Mouse (Mus musculus): Measurements from ENCODE around the gene Mfap3l.
"Not testable (repeated sequence)": the region's sequence is repeated elsewhere in the genome, so short reads cannot be mapped to it uniquely, and the experiment has no call there.

Gene Mfap3l

GRCm38 (mm10) chr8:60632250-60632932 is at the start of gene Mfap3l:
Gene Mfap3l (plus strand): TSS chr8:60632827.
- DNase-seq = peak; percentile 76 to 77

- no peak for DNase-seq
Measured at GRCm38 (mm10) chr8:60583369-60583768, 49.3 kb upstream of the Mfap3l start.

DNA sequence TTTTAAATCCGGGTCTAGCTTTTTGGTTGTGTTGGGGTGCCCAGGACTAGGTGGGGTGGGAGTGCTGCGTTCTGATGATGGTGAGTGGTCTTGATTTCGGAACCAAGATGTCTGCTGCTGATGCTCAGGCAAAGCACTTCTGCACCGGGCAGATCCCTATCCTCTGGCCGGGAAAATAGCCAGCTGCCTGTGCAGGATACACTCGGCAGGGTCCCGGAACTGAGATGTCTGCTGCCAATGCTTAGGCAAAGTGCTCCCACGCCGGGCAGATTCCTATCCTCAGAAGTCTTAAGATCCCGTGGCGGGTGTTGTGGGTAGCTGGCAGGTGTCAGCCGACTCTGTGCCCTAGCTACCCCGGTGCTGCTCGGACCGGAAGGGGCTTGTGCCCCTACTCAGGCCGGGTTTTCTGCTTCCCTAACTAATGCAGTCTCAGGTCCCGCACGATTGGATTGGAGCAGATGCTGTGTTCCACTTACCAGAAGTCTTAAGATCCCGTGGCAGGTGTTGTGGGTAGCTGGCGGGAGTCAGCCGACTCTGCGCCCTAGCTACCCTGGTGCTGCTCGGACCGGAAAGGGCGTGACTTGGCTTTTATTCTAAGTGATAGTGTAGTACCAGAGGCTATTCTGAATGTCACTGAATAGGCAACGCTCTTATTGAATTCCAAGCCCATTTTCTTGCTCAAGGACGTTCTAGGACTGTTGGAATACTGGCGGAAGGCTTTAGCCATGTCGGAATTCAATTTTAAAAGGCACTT is 41.1 kb upstream of the Mfap3l start:
- DNase-seq = not testable (repeated sequence)

GRCm38 (mm10) chr8:60594761-60595160 is 37.9 kb upstream of the Mfap3l start:
- DNase-seq = no peak

- no peak for DNase-seq
Measured at GRCm38 (mm10) chr8:60611580-60612111, 21.0 kb upstream of the Mfap3l start.

DNA sequence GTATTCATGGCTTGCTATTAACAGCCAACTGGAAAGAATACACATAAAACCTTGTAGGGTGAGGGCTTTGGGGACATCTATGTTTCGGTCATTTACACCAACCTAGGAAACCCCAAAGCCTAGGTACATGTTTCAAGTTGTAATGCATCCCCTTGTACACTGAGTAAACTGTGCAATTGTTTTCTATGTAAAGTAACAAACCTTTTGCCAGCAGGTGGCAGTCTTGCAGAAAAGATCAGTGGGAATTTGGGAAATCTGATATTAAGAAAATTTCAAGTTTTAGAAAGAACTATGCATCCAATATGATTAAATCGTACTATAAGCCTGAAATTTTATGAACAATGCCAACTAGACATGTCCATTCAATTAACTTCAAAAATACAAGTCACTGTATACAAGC is 15.7 kb upstream of the Mfap3l start:
- DNase-seq = peak in 1 of 2 experiments; percentile 12

- no peak for DNase-seq
Measured at GRCm38 (mm10) chr8:60621561-60621960, 11.1 kb upstream of the Mfap3l start.

DNA sequence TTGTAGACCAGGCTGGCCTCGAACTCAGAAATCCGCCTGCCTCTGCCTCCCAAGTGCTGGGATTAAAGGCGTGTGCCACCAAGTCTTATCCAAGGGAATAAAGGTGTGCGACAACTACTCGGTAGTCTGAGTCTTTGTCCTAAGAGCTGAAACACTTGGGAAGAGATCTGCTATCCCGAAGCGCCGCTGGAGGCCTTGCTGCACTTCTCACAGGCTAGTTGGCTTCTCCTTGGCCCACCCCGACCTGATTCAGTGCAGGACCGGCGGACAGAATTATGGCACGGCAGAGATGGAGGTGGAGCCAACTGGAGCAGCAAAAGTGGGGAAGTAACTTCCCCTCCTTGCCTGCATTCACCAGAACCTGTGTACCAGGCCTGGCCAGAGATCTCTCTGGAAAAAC is 10.6 kb upstream of the Mfap3l start:
- no peak for DNase-seq

DNA sequence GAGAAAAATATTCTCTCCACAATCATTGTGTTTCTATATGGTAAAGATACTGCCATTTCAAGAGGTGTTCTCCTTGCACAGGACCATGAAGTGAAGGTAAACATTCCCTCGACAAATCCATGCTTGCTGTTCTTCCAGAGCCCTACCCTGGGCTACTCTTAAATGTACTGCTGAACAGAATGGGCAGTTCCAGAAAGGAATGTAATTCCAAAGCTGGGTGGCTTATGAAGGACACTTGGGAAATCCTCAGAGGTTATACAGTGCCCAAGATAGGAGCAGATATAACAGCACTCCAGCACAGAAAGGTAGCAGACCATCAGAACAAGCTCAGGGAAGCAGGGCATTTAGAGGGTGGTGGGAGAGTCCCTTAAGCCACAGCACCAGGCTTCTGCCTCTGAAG is 9.2 kb upstream of the Mfap3l start:
- no peak for DNase-seq

GRCm38 (mm10) chr8:60624722-60625121 is 7.9 kb upstream of the Mfap3l start:
- DNase-seq = no peak

DNA sequence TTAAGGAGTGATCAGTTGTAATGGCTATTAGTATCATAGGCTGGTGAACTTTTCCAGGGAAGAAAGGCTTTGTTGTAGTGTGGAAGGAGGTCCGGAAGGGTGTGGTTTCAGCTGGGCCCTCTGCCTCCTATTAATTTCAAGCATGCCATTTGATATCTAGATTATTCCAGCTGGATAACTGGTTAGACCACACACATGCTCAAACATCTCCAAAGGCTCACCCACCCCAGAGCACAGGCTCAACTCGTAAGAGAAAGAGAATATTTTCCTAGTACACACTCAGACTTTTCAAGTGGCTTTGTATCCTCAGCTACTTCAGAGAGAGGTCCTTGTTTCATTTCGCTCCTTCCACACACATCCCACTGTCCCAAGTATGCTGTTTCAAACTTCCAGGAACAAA is 4.7 kb upstream of the Mfap3l start:
- DNase-seq = no peak

GRCm38 (mm10) chr8:60629059-60629458 is 3.6 kb upstream of the Mfap3l start:
- no peak for DNase-seq

GRCm38 (mm10) chr8:60631504-60631934 is 1.1 kb upstream of the Mfap3l start:
- peak; percentile 6 to 13 for DNase-seq

GRCm38 (mm10) chr8:60632933-60633655 is 467 bp downstream of the Mfap3l start:
- peak in 1 of 2 experiments; percentile 1 for DNase-seq

GRCm38 (mm10) chr8:60634921-60635320 is 2.3 kb downstream of the Mfap3l start:
- DNase-seq = no peak

GRCm38 (mm10) chr8:60635846-60636245 is 3.2 kb downstream of the Mfap3l start:
- DNase-seq = no peak

GRCm38 (mm10) chr8:60640046-60640445 is 7.4 kb downstream of the Mfap3l start:
- no peak for DNase-seq

DNA sequence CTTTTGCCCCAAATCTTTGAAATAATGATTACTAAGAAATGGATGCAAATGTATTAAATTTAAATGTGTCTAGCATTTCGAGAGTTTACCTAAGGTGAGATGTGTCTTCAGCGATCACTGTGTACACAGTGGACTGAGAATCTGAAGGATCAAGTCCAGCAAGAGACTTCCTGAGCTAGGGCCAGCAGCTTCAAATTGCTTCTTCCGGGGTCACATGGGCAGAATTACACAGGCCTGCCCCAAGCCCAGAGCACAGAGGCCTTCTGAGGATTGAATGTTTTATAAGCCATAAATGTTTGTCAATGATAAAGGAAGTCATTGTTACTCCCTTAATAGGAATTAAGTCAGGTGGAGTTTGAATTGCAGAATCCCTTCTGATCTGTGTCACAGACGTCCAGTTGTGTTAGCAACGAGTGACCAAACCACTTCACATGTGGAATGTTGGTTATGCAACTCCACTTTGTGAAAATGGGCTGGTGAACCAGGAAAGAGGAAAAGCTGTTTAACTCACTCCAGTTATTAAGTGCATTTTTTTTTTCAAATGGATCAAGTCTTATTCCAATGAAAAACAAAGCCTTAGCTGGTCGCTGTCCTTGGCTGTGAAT is 10.9 kb downstream of the Mfap3l start:
- DNase-seq = no peak

- DNase-seq = no peak
Measured at GRCm38 (mm10) chr8:60645164-60645563, 12.5 kb downstream of the Mfap3l start.

- DNase-seq = no peak
Measured at GRCm38 (mm10) chr8:60645911-60646310, 13.3 kb downstream of the Mfap3l start.

GRCm38 (mm10) chr8:60647291-60647690 is 14.7 kb downstream of the Mfap3l start:
- DNase-seq = no peak

DNA sequence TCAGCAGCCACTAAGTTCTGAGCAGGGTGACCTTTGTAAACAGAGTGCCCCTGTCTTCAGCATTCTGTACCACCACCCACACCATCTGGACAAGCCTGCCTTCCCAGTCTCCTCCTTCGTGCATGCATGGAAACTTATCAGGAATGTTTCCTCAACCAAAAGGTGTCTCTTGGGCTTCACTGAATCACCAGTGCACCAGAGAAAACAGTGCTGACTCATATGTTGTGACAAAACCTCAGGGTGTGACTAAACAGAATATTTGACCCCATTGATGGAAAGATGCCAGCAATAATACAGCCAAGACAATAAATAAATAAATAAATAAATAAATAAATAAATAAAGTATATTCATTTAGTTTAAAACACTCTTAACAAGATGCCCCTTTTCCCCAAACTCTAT is 16.5 kb downstream of the Mfap3l start:
- no peak for DNase-seq

GRCm38 (mm10) chr8:60650119-60650518 is 17.5 kb downstream of the Mfap3l start:
- DNase-seq = no peak

All from B cell, adult 2 months (primary cell).